Mouse (Mus musculus) T-helper 2 cell (primary cell): ENCODE measurements around the gene Eif2s1.

Experiments used
- in situ Hi-C: fragments of 300-600 bp; cut with MboI, MseI; formaldehyde crosslinking; loops from one replicate; pipeline ENCODE4 v1.15.1; 2025; ENCODE audit warnings: high pct_unique_total_duplicates

Gene Eif2s1

DNA sequence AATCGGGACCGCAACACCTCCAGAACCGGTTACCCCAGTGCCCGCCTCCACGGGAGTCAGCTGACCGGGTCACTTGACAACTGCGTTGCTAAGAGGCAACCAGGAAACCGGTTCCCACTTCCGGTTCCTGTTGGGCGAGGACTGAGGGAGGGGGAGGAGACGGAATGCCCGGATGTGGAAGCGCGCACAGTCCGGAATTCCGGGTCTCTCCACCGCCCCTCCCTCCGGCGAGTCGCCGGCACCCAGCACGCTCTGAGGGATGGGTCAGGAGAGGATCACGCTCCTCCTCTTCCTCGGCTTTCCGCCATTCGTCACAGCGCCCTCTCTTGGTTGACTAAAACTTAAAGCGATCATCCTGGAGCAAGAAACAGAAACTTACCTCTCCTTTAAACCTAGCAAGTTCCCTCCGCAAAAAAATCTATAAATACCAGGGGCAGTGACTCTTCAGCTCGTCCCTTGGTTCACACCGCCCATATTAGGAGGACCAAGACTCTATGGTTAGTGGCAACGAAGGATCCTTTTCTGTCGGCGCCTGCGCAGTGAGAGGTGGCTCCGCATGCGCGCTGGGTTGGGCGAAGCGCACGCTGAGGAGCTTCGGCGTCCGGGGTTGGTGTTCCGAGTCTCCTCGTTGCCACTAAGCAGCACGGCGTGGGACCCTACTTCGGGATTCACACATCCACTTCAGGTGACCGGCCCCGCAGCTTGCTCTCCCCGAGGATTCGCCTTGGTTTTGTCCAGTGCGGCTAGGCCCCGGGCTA, at the start of gene Eif2s1, which contains the start of gene Atp6v1d:
TSS of gene Eif2s1 (plus strand) at position 324 of the 758 bp plus-strand sequence.
TSS of gene Atp6v1d (minus strand) at position 143 of the 758 bp plus-strand sequence.
- in situ Hi-C loops = loop anchor here (5.0 to 25.0 kb wide), 3 partner anchors 311 to 1899 kb away; partner anchors contain the start of genes Max and Vti1b

- in situ Hi-C loops = no loop called here
Observed at GRCm38 (mm10) chr12:78814437-78814836, 47.2 kb upstream of the Eif2s1 start.

GRCm38 (mm10) chr12:78834496-78834895, 27.1 kb upstream of the Eif2s1 start:
- in situ Hi-C loops = no loop called here

DNA sequence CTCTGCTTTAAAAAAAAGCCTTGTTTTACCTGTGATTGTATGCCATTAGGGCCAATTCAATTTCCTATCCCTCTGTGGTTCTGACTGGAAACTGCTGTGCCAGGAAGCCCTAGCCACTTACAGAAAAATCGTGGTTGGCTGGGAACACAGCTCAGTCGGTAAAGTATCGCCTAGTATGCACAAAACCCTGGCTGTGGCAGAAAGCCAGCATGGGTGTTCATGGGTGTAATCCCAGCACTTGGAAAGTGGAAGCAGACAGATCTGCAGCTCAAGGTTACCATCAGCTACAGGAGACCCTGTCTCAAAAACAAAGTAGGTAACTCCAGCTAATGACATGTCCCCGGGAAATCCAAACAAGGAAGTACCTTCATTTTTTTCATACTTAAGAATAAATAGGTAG, 21.7 kb upstream of the Eif2s1 start:
- in situ Hi-C loops = no loop called here

DNA sequence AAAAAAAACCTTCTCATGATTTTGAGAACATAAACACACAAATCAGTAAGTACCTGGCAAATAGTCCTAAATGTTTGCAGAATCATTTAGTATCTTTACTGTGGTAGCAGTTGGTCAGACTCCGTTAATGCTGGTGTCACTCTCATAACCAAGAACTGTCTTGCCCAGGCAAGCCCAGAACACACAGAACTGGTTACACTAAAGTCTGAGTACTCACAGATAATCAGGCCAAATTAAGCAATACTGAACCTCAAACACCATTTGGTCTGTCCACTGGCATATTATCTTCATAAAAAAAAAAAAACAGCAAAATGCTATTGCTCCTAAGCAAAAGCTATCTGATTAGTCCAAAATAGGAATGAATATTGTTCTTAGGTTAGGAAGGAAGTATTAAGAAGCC, 19.2 kb upstream of the Eif2s1 start:
- in situ Hi-C loops = no loop called here

DNA sequence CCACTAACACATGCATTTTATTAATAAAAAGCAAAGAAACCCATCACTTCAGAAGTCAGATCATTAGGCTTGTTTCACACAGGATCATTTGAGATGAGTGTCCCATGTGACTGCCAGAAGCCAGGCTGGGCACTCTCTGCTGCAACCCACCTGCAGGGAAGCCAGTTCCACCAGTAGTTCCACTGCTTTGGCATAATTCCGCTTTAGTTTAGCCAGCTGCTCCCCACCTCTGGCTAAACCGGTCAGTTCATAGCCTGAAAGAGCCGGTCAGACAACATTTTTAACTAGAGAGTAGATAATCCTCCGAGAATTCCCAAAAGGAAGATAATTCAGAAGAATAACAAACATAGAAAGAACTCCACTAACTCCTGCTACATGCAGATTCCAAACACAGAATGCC, 13.4 kb upstream of the Eif2s1 start:
- in situ Hi-C loops = no loop called here

DNA sequence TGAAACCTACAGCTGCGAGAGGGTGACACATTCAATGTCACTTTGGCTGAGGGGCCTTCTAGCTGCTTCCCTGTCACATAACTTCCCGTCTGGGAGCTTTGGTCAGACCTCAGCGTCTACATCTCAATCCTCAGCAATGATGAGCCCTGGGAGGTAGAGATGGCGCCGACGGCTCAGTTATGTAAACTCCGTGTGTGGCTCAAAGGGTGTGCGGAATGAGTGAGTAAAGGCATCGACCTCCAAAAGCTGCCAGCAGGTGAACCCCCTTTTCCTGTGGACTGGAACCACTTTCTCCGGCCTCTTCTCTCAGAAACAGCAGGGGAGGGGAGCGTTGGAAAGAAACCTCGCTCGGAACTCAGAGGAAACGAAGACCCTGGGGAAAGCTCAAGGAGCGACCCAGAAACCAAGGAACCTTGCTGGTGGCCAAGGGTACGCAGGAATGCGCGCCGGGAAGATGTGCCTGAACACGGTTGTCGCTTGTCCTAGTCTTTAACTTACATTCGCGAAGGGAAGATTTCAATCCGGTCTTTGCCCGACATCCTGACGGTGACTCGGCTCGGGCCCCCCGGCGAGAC, 611 bp upstream of the Eif2s1 start:
- in situ Hi-C loops = loop anchor here (5.0 to 25.0 kb wide), 3 partner anchors 311 to 1899 kb away; partner anchors contain the start of genes Max and Vti1b

DNA sequence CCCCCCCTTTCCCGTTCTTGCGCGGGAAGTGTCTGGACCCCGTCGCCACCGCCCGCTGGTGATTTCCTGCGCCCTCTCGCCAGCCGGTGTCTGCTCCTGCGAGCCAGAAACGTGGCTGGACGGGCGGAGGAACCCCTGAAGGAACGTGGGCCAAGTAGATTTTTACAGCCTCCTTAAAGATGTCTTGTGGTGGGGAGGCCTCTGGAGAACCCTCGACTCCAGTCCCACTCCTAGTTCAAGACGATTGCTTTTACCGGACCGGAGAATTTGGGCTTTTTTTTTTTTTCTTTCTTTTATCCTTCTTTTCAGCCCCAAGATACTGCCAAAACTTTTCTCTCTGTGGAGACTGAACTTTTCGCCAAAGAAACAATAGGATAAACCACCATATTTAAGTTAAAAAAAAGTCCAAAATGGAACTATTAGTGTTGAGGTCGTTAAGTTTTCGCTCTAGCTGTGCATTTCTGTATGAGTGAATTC, 673 bp downstream of the Eif2s1 start:
- in situ Hi-C loops = loop anchor here (5.0 to 25.0 kb wide), 3 partner anchors 310 to 1900 kb away; partner anchors contain the start of genes Max and Vti1b

DNA sequence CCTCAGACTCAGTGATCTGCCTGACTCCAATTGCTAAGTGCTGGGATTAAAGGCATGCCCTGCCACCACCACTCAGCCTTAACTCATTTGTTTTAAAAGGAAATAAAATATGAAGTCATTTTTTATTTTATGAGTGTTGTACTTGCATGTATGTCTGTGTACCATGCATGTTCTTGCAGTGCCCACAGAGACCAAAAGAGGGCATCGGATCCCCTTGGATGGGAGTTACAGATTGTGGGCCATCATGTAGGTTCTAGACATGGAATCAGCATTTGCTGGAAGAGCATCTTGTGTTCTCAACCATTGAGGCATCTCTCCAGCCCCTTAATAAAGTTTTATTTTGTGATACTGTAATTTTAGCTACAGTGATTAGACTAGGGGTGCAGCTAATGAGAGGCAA, 3.8 kb downstream of the Eif2s1 start:
- in situ Hi-C loops = loop anchor here (25.0 kb wide), 2 partner anchors 653 to 1903 kb away; partner anchors contain the start of gene Max

DNA sequence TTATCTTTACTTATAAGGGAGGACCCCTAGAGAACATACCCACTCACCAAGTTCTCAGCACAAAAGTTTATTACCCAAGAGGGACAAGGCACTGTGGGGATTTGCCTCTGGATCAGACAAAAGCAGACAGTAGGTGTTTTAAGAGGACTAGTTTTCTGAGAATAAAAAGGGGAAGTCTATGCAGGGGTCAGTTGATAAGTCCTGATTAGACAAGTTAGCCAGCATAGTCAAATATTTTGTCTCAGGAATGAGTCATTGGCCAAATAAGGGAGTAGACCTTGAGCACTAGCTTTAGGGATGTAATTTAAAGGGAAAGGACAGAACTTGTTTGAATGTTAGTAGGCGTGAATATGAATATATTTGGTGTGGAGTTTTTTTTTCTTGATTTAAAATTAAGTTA, 6.5 kb downstream of the Eif2s1 start:
- in situ Hi-C loops = loop anchor here (25.0 kb wide), 2 partner anchors 656 to 1906 kb away; partner anchors contain the start of gene Max

DNA sequence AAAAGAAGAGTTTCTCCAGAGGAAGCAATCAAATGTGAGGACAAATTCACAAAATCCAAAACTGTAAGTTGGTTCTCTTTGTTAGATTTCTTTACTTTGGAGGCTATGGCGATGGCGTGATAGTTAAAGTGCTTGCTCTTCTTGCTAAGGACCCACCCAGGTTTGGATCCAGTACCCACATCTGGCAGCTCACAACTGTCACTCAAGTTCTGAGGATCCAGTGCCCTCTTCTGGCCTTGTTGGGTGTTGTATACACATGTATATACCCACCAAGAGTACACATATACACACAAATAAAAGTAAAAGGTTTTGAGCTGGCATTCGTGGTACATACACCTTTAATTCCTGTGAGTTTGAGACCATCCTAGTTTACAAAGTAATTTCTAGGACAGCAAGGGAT, 13.0 kb downstream of the Eif2s1 start:
- in situ Hi-C loops = loop anchor here (25.0 kb wide), 2 partner anchors 662 to 1912 kb away; partner anchors contain the start of gene Max

DNA sequence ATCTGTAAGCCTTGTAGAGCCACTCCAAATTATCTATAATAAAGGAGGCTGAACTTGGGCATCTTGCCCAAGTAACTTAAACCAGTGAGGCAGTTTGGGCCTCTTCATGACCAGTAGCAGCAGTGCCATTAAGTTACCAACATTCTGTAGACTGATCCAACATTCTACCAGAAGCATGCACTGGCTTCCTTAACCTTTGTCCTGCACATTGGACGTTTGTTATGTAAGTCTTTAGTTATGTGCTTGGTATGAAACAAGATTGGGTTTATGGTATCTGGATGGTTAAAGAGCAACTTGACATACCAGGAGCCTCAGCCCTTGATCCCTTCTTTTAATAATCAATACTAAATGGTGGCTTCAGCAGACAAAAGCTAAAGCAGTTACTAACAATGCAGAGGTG, 28.4 kb downstream of the Eif2s1 start:
- in situ Hi-C loops = no loop called here

- in situ Hi-C loops = no loop called here
Observed at GRCm38 (mm10) chr12:78891149-78891548, 29.5 kb downstream of the Eif2s1 start.

DNA sequence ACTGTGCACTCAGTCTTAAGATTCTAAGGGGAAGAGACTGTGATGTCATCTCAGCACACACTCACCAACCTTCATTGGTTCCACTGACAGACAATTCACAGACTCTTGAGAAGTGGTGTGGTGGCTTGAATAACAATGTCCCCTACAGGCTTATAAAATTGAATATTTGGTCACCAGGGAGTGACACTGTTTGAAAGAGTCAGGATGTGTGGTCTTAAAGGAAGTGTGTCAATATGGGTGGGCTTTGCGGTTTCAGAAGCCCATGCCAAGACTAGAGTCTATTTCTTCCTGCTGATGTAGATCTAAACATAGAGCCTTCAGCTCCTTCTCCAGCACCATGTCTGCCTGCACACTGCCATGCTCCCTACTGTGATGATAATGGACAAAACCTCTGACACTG, 36.2 kb downstream of the Eif2s1 start:
- in situ Hi-C loops = no loop called here

- in situ Hi-C loops = no loop called here
Observed at GRCm38 (mm10) chr12:78901467-78901866, 39.8 kb downstream of the Eif2s1 start.

DNA sequence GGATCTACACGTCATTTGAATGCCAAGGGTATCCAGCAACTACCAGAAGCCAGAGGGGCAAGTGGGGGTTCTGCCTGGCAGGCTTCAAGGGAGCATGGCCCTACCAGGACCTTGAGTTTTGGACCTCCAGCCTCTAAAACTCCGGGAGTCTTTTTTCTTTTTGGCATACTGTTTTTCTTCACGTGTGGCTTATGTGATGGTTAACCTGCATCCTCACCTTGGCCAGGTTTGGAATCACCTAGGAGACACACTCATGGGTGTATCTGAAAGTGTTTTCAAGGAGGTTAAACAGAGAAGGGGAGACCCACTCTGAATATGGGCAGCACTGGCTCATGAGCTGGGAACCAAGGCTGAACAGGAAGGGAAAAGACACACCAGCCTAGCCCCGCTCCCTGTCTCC, 41.7 kb downstream of the Eif2s1 start:
- in situ Hi-C loops = no loop called here

DNA sequence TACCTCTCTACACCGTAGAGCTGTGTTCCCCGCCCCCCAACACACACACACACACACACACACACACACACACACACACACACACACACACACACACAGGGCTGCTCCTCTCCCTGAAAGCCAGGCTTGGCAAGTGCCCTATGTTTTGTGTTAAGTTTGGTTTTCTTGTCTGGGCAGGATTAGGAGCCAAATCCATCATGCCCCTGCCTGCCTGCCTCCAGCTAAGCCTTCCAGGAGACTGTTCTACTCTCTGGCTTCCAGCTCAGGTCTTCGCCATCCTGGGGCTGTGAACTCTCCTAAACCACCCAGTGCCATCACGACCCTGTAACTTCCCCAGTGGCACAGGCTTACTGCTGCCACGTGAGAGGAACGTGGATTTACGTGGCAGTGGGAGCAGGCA, 42.9 kb downstream of the Eif2s1 start:
- in situ Hi-C loops = no loop called here

- in situ Hi-C loops = no loop called here
Observed at GRCm38 (mm10) chr12:78906707-78907162, 45.1 kb downstream of the Eif2s1 start, which contains the start of gene Plek2. Gene Plek2, minus strand, starts transcription at chr12:78906964.

GRCm38 (mm10) chr12:78908081-78908605, 46.5 kb downstream of the Eif2s1 start:
- in situ Hi-C loops = no loop called here

GRCm38 (mm10) chr12:78910684-78911461, 49.3 kb downstream of the Eif2s1 start:
- in situ Hi-C loops = loop anchor here (5.0 to 10.0 kb wide), 2 partner anchors 104 to 196 kb away; no protein-coding TSS in a partner anchor
